Mouse (Mus musculus): ENCODE data around the gene Gm10471.
"Not testable (repeated sequence)": the region's sequence is repeated elsewhere in the genome, so short reads cannot be mapped to it uniquely, and the experiment has no call there.

DNA sequence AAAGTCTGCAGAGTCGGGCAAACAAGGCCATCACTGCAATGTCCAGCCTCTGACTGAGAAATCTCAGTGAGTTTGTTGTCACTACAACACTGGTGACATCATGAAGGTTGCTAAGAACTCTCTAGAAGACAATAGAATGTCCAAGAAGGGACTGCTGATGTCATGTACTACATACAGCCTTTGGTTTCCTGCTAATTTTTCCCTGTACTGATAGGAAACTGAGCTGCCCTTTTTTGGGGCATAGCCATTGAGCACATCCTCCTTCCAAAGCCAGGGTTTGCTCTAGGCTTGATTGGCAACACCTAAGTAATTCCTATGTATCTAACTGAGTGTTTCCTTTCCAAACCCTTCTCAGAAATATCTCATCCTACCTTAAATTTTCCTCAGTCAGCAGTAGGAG lies at the start of gene Gm10471:
- TF ChIP-seq POLR2A (IDR thresholded peaks at IDR 0.05; ENCODE audit: control insufficient read depth, extremely low read depth, insufficient read depth, low read length, poor library complexity); CTCF (IDR thresholded peaks at IDR 0.05; ENCODE audit: borderline replicate concordance, control insufficient read depth, extremely low read depth, insufficient read depth, low read length, poor library complexity): not testable (repeated sequence)
